Mouse (Mus musculus) ovary, postnatal 10 days (tissue): ENCODE results near the gene Cacna1i.

Experiments
- DNase-seq: peaks from one replicate; pipeline ENCODE4 v3.0.0; 2022; ENCODE audit warnings: low spot score

Cacna1i gene

DNA sequence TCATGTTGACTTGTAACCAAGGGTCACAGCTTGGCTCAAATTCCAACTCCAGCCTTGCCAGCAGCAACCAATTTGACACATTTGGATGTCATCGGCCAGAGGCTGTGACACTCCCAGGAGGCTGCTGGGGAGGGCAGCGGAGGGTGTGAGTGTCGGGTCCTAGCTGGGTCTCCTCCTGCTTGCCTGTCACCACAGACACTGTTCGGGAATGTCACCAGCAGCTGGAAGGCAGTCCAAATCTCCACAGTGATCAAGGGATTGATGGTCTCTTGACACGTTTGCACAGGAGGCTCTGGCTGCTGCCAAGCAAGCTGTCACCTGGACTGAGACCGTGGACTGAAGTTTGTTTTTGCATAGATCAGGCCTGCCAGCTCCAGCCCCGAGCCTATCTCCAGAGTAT is 123.6 kb downstream of the Cacna1i start:
- no peak for DNase-seq

DNA sequence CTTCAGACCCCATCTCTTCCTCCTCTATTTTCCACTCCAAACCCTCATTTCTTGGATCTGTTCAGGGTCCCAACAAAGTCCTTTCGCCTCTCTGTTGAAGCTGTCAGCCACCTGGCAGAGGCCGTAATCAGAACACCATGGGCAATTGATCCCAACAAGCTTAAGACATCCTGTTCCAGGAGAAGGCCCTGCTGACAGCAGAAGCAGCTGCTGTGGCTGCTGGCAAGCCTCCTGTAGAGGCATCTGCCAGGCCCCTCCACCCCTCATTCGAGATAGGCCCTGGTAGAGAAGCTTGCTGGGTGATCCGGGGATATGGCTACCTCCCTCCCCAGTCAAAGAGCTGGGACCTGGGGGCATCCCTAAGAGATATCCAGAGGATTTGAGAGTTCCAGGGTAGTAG is 126.0 kb downstream of the Cacna1i start:
- no peak for DNase-seq

DNA sequence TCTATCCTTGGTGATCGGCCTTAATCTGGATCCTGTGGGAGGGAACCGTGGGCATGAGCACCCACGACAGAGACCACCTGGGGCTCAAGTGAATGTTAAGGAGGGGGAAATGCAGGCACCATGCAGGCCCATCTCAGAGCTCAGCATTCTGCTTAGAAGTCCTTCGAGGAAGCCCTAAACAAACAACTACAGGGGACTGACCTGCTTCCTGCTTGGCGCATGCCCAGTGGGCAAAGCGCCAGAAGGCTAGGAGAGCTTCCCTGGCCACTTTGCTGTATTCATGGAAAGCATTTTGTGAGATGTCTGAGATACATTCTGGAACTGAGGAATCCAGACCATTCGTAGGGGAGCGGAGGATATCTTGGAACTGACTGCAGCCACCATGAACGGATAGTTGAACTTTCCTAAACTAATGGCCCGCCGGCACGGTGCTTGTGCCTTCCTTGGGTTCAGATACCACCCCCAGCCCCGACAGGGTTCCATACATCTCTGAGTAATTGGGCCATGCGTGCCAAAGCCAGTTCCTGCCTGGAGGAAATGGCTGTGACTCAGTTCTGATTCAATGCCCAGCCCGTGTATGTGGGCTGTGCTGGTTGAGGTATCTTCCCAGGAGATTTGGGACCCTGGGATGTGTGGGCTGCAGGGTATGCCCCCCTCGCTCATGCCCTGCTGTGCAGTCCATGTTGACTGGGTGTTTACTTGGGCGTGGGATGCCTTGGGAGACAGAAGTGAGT is 127.1 kb downstream of the Cacna1i start:
- no peak for DNase-seq

DNA sequence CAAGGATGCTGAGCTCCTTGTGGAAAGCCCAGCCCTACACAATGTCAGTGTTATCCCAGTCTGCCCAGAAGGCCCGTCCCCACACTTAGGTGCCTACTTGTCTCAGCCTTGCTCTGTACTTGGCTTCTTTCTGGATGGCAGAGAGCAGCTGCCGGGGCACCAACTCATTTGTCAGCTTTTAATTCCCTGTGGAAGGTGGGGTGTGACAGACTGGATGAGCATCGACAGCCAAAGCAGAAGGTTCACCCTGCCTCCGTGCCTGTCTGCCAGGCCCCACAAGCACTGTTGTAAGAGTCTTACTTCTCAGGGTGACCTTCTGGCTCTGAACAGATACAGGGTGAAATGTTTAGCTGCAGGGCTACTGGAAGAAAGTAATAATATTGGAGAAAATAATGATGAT is 128.1 kb downstream of the Cacna1i start:
- DNase-seq, result no peak

DNA sequence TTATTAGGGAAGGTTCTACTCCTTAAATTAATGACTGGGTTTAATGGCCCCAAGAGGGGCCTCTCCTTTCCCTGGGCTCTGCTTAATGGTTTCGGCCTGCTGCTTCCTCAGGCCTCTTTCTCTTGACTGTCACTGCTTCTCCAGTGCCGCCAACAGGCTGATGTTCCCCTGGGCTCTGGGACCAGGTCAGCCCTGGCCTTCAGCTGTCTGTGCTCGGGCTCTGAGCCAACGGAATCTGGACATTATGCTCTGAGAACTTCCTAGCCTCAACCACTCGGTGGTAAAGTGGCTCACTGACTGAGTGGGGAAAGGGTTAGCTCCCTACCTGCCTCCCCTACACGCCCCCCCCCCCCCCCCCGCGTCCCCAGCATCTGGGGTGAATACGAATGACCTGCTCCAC is 130.0 kb downstream of the Cacna1i start:
- DNase-seq, result no peak

DNA sequence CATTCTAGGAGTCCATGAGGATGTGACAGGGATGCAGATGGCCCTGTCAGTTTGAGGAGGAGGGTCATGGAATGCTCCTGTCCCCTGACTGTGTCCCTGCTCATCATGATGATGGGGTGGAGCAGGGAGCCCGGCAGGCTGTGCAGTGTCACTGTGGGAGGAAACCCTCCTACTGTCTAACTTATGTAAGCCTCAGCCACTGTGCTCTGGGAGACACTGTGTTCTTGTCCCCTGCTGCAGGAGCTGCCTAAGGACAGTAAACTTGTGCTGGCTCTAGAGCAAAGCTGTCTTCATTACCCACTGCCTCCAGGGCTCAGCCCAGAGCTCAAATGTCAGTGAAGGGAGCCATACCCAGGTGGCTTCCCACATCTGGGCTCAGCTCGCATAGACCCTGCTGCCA is 131.1 kb downstream of the Cacna1i start:
- no peak for DNase-seq

DNA sequence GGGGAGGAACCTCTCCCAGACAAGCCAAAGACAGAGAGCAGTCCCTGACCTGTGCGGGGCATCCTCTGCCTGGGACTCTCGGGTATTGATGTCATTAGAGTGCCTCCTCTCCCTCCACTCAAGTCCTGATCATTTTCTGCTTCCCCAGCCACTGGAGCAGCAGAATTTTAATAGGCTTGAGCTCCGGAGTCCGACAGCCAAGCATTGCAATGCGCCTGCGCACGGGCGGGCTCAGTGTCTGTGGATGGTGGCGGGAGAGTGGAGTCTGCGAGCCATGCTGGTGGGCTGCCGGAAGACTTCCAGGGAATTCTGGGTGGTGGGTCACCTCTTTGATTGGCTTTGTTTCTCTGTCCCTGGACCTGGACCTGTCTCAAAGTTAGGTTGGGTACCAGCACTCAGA is 143.3 kb downstream of the Cacna1i start:
- DNase-seq, result no peak

DNA sequence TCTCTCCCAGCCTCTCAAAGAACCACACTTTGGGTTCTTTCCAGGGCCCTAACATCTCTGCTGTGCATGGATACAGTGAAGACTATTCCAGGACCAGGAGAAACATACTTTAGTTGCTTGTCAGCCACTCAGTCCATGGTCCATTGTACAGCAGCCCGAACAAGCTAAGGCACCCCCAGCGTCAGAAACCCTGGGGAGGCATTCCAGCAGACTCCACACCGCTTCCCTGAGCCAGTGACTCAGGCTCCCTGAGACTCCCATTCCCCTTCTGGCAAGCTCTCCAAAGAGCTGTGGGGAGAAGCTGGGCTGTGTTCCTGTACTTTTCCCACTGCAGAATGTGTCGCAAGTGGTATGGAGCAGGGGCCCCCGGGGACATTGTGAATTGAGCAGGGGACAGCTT is 149.9 kb downstream of the Cacna1i start:
- DNase-seq, result no peak

DNA sequence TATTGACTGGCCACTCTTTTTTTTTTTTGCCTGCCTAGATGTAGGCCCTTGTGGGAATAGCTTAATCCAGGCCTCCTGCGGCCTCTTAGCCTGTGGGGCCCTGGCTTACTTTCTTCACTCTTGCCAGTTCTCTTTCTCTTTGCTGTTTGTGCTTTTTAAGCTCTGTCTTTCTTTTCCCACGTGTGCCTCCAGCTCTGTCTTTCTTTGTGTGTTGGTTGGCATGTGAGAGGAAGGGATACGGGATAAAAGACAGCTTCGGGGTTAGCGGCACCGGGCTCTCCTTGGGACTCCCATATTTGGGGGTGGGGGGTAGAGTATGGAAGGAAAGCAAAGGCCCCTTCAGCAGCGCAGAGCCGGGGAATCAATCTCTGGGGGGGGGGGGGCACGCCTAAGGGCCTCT is 151.0 kb downstream of the Cacna1i start:
- no peak for DNase-seq

DNA sequence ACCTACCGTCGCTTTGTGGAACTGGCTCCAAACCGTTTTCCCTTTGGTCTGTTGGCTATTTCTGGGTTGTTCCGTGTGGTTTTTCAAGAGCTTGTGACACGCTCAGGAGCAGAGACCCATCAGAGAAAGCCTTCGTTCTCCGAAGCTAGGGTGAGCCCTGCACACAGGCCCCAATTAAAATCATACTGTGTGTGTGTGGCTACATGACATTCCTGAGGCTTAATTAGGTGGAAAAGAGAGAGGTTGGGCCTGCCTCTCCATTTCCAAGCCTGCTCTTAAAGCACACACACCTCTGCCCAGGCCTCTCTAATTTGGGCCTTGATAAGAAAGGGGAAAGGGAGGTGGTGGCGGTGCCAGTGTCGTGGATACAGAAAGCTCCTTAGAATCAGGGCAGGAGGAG is 151.4 kb downstream of the Cacna1i start:
- no peak for DNase-seq

DNA sequence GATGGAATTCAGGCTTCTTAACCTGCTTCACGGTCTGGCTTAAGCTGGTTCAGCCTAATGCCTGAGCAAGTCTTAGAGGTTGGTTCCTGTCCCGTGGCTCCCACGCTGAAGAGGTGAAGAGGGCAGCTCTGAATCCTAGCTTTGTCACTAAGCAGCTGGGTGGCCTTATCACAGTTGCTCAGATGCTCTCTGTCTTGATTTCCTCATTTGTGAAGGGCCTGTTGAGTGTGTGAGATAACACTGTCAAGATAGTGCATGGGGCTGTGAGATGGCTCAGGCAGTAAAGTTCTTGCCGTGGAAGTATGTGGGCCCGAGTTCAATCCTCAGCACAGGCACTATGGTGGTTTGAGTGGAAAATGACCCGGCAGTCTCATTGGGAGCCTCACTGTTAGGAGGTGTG is 153.2 kb downstream of the Cacna1i start:
- DNase-seq, result no peak

DNA sequence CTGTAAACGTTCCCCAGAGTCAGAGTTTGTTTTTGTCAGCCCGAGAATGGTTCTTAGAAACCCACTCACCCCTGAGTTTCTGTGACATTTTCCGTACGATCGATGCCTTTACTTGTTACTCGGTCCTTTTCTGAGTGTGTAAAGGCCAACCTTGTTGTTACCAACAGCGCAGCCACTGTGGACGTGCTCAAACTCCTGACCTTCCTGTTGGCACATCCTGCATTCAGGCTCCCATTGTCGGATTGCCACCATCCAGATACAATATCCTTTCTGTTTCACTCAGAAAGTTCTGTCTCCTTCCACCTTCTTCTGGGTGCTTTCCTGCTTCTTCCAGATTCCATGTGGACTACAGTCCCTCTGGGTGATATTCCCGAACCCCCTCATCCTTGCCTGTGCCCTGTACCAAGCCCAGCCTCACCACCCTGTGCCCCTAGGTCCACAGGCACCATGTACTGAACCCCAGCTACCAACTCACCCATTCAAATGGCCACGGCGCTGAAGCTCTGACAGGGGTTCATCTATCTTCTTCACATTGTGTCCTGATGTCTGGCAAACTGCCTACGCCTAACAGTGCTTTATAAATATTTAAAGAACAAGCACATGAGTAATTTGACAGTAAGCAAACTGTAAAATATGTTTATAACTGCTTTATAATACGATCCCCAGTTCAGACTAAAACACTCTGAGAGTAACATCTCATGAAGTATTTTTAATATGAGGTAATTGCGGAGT is 159.1 kb downstream of the Cacna1i start:
- no peak for DNase-seq
